Mouse (Mus musculus): ENCODE data around the gene Smim13.
"Not testable (repeated sequence)": the region's sequence is repeated elsewhere in the genome, so short reads cannot be mapped to it uniquely, and the experiment has no call there.

The Smim13 gene

GRCm38 (mm10) chr13:41235845-41236741, 13.6 kb upstream of the Smim13 start:
- no peak for DNase-seq (ENCODE audit: extremely low read depth, low read depth, low spot score)

DNA sequence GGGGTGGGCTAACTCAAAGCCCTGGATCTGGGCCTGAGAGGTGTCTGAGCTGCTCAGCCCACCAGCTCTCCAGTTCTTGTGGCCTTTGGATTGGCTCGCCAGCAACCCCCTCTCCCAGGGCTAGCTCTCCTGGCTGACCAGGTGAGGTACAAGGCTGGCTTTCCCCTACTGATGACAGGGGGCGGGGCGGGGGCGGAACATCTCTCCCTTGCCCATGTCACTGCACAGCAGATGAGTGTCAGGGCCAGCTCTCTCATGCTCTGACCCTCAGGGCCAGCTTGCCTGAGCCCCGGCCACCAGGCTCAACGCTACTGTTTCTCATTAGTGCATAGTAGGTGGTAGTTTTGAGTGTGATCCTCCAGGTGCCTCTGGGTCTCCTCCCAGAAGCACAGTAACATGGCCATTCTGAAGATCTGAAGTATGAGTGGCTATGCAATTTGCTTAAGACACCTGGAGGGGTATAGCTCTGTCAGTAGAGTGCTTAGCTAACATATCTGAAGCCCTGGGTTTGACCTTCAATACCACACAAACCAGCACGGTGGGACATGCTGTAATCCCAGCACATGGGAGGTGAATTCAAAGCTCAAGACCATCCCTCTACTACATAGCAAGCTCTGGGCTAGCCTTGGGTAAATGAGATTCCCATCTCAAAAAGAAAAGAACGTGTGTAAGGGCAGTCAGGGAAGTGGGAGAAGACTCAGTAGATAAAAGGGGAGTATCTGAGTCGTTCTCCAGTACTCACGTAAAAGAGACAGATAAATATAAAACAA, 11.4 kb upstream of the Smim13 start:
- no peak for DNase-seq (ENCODE audit: extremely low read depth, low read depth, low spot score)

- no peak for DNase-seq (ENCODE audit: extremely low read depth, low read depth, low spot score)
Observed at GRCm38 (mm10) chr13:41238805-41239130, 10.9 kb upstream of the Smim13 start.

GRCm38 (mm10) chr13:41241557-41241956, 8.1 kb upstream of the Smim13 start:
- DNase-seq (ENCODE audit: extremely low read depth, low read depth, low spot score): no peak

- no peak for DNase-seq (ENCODE audit: extremely low read depth, low read depth, low spot score)
Observed at GRCm38 (mm10) chr13:41244306-41244830, 5.3 kb upstream of the Smim13 start.

DNA sequence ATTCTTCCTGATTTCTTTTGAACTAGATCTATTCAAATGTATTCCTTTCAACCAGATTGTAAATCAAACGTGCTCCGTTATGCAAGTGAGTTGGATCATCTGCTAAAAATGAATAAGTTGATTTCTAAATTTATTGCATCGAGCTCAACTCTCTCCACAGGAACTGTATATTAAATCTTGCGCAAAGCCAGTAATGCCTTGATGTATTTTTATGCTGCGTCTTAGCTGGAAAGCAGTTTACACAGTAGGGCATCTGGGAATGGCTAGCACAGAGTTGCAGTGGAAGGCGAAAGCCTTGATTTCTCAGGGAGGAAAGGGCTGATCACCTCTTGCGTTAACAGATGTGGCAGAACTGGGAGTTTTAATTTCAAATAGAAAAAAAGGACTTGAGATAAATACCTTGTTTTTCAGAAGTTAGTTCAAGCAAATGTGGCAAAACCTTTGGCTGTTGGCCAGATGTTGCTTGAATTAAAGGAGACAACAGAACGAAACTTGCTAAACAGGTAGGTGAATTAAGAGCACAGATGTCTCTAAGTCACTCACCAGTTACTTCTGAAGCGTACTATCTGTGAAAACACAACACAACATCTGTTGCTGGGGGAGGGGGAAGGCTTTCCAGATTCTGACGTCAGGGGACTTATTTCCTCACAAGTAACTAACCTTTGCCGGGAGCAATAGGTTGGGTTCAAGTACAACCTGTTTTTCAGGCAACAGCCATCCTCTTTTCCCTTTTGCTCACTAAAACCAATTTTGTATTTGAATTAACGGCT, 708 bp upstream of the Smim13 start:
- DNase-seq (ENCODE audit: extremely low read depth, low read depth, low spot score): peak; percentile 80

DNA sequence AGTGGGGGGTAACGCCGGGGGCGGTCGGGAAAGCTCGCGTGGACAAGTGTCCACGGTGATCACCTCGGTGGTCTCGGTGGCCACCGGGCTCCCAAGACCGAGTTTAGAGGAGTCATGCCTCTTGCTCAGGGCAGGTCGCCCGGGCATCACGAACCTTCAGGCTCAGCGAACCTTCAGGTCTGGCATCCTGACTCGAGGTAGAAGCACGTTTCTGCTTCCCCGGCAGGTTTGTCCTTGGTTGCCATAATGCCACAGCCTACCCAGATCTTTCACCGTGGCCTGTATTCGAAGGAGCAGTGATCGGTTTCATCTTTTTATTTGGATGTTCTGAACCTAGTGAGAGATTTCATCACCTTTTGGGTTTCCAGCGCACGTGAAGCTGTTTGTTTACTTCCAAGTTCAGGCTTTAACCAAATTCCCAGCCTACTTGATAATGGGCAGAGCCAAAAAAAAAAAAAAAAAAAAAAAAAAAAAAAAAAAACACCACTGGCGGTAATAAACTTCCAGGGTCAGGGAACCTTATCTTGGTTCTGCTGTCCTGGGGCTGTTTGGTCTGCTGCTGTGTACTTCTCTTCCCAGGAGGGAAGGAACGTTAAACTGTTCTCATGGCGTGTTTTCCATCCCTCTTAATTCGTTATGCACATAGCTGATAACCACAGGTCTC, 806 bp downstream of the Smim13 start:
- no peak for DNase-seq (ENCODE audit: extremely low read depth, low read depth, low spot score)

DNA sequence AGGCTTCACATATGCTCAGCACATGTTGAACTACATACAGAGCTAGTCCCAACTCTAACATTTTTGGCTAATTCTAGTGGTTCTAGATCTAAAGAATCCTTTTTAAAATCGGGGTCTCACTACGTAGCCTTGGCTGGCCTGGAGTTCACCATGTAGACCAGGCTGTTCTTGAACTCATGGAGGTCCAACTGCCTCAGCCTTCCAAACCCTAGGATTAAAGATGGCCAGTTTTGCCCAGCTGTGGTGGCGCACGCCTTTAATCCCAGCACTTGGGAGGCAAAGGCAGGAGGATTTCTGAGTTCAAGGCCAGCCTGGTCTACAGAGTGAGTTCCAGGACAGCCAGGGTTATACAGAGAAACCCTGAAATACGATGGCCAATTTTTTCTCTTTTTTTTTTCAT, 1.6 kb downstream of the Smim13 start:
- DNase-seq (ENCODE audit: extremely low read depth, low read depth, low spot score): not testable (repeated sequence)

DNA sequence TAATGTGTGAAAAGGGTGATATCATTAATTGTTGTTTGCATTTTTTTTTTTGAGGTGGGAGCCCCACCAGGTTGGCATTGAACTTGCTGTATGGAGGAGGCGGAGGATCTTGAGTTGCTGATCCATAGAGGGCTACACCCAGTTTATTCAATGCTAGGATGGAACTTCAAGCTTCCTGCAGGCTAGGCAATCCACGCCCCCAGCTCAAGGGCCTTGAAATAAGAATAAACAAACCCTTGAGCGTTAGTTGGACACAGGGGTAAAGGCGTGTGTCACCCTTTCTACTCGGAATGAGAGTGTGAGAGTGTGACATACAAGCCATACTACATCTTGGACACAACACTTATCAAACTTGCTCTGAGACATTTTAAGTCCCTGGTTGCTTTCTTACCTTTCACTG, 2.0 kb downstream of the Smim13 start:
- no peak for DNase-seq (ENCODE audit: extremely low read depth, low read depth, low spot score)

DNA sequence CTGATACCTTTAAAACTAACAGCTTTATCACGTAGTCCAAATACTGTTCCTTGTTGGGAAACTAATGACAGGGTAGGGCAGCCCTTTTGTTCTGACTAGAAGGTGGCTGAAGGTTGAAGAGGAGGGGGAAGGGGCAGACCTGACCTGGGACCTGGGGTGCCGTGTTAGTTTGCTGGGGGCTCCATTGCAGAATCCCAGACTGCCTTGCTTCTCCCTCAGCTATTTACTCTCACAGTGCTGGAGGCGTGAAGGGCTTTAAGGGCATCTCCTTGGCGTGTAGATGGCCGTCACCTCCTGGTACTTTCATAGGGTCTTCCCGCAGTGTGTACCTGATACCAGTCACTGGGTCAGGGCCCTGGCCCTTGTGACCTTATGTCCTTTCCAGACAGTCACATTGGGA, 2.5 kb downstream of the Smim13 start:
- no peak for DNase-seq (ENCODE audit: extremely low read depth, low read depth, low spot score)

GRCm38 (mm10) chr13:41252736-41253135, 3.1 kb downstream of the Smim13 start:
- no peak for DNase-seq (ENCODE audit: extremely low read depth, low read depth, low spot score)

DNA sequence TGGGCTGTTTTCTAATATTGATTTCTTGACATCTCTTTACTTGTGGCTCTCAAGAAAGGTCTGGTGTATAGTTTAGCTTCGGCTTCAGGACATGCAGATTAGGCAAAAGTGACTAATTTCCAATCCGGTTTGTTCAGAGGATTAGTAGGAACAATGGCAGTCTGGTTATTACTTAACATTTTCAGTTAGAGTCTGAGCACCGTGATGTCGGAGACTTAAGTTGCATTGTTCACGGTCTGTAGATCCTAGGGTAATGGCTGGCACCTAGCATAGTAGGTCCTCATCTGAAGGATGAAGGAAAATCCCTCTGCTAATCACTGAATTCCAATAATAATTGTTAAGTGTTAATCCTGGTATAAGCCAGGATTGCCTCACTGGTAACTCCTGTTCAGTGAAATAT, 6.5 kb downstream of the Smim13 start:
- peak; percentile 85 for DNase-seq (ENCODE audit: extremely low read depth, low read depth, low spot score)

DNA sequence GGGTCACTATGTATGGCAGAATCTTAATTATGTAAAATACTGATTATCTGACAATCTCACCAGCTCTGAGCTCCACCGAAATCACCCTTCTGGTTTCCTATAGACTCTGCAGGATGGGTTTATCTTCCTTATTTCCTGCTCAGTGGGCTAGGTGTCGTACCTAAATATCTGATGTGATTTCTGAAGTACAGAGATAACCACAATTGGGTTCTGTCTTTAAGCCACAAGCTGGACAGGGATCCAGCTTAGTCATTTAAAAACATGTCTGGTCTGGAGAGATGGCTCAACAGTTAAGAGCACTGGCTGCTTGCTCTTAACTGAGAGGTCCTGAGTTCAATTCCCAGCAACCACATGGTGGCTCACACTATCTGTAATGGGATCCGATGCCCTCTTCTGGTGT, 7.3 kb downstream of the Smim13 start:
- no peak for DNase-seq (ENCODE audit: extremely low read depth, low read depth, low spot score)

DNA sequence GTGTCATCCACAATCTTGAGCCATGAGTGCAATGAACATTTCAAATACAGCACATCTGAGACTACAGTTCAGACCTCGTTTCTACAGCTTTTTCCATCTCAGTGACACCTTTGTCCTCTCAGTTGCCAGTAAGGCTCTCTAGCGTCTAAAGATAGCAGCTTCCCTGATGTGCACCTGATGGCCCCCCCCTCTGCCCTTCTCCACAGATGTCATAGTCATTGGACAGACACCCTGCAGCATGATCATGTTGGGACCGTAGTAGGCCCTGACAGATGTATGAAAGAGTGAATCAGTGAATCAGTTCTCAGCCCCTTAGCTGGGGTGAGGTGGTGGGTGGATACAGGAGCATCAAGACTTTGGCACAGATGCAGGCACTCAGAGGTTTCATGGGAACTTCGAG, 8.2 kb downstream of the Smim13 start:
- no peak for DNase-seq (ENCODE audit: extremely low read depth, low read depth, low spot score)

DNA sequence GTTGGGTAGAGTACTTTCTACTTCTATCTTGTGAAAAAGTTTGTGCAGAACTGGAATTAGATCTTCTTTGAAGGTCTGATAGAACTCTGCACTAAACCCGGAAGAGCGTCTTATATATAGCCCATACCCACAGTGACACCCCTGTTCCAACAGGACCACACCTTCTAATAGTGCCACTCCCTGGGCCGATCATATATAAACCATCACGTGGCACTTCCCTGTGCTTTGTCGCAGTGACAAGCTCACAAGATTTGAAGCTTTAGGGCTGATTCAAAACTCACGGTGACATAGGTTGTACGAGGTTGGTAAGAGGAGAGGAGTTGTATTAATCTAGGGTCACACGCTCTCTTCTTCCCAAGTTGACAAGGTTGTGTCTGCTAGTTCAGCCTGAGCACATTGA, 12.0 kb downstream of the Smim13 start:
- DNase-seq (ENCODE audit: extremely low read depth, low read depth, low spot score): not testable (repeated sequence)

DNA sequence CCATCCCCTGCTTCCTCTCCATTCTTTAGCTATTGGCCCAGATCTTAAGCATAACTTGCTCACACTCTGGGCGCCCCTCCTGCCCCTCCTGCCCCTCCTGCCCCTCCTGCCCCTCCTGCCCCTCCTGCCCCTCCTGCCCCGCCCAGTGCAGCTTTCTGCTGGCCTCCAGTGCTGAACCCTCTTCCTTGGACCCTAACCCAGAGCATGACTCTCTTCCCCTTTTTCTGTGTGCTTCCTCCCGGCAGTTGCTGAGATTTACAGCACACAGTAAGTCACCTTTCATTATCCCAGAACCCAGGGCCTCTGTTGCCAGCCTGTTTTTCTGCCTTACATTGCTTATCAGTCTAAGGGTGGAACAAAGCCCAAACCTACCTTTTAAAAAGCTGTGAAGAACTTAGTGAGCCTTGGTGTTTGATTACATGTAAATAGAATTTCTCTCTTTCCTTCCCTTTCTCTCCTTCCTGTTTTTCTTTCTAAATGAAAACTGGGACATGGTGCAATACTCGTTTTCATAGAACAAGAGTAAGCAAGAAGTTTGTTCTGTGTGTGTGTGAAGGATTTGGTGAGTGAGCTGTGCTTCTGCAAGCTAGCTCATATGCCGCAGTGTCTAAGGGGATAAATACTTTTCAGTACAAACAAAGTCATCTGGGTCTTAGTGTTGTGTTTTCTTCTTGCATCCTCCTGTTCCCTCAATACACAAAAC, 13.8 kb downstream of the Smim13 start:
- no peak for DNase-seq (ENCODE audit: extremely low read depth, low read depth, low spot score)

- DNase-seq (ENCODE audit: extremely low read depth, low read depth, low spot score): no peak
Observed at GRCm38 (mm10) chr13:41267827-41268408, 18.3 kb downstream of the Smim13 start.

DNA sequence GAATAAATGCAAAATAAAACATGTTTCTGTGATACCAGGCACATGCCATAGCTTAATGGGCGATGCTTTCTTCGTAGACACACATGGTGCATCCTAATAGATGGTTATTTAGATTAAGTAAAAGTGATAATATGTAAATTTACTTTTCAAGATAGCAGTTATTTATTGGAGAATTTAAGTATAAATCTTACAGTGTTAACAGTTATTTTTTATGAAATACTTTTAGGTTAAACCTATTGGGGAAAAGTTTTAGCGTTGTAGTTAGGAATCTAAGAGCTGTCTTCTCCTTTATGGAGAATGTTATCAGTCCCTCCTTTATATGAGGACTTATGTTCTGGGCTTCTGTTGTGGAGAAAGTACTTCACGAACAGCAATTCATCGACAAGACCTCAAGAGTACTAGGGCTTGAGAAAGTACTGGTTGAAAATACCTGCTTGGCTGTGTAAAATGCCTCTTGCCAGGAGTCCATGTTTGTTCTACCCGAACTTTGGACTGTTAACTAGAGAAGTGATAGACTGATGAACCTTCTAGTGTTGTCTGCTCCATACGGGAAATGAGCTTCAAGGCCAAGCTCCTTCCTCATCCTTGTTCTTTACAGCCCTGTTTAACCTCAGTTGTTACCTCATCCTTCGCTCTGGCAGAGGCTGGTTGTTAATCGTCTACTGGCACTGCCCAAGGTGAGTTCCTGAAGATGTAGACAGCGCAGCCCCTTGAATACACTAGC, 24.4 kb downstream of the Smim13 start, which contains the start of gene Gm17364:
Gene Gm17364 (minus strand): TSS at position 51 of the 724 bp plus-strand sequence.
- DNase-seq (ENCODE audit: extremely low read depth, low read depth, low spot score): no peak

GRCm38 (mm10) chr13:41280696-41281095, 31.1 kb downstream of the Smim13 start:
- no peak for DNase-seq (ENCODE audit: extremely low read depth, low read depth, low spot score)

Measured in fat pad, adult 2 months (tissue).